Mouse (Mus musculus) liver, embryonic 14.5 days (tissue): ENCODE measurements around the gene Intu. TPM values are rescaled to one million over a fixed set of nuclear protein-coding genes. Genes with fewer than 3 reads are reported as not detected.
A peak's percentile ranks its signal among the peaks of the same experiment; 100 is the strongest.

ENCODE experiments used
- ATAC-seq: fragments of 200-750 bp; cut with Nextera tagmentation; 2 replicates; pipeline ENCODE4 v1.8.0; 2017; ENCODE audit warnings: moderate number of reproducible peaks, mild to moderate bottlenecking, moderate library complexity; ENCODE audit not compliant: insufficient read depth
- DNase-seq, 3 experiments: peaks; one replicate each; pipeline ENCODE4 v3.0.0-alpha.2; 2012 to 2013; ENCODE audit warnings: low read depth in 3 of 3, low spot score in 3 of 3
- H3K27ac ChIP-seq: fragments of 300-500 bp; sonication (generic); 2 replicates; pipeline ENCODE4 v1.5.1; 2014; ENCODE audit warnings: moderate library complexity, mild to moderate bottlenecking, control low read depth, inconsistent platforms
- H3K27me3 ChIP-seq: fragments of 300-500 bp; sonication (generic); 2 replicates; pipeline ENCODE4 v1.6.1; 2014; ENCODE audit warnings: mild to moderate bottlenecking, low read length, moderate library complexity; ENCODE audit not compliant: control insufficient read depth, insufficient read depth
- H3K36me3 ChIP-seq: fragments of 300-500 bp; sonication (generic); replicated peaks from 2 replicates; pipeline ENCODE4 v1.6.1; 2014; ENCODE audit warnings: low read depth; ENCODE audit not compliant: control insufficient read depth, insufficient read depth
- H3K4me1 ChIP-seq, 2 experiments: fragments of 200-500 bp in 1 of 2; fragments of 300-500 bp in 1 of 2; sonication (generic) in 1 of 2; replicated peaks; 2 replicates each; pipeline ENCODE4 v1.6.1; 2012 to 2014; ENCODE audit warnings: antibody characterized with exemption in 1 of 2, inconsistent platforms in 1 of 2, low read length in 1 of 2; ENCODE audit not compliant: control insufficient read depth in 2 of 2, insufficient read depth in 2 of 2
- H3K4me2 ChIP-seq: fragments of 300-500 bp; sonication (generic); 2 replicates; pipeline ENCODE4 v1.6.1; 2014; ENCODE audit warnings: low read depth, mild to moderate bottlenecking, control low read depth, moderate library complexity
- H3K4me3 ChIP-seq, 2 experiments: fragments of 200-500 bp in 1 of 2; fragments of 300-500 bp in 1 of 2; sonication (generic) in 1 of 2; 2 replicates each; pipeline ENCODE4 v1.5.1; 2012 to 2014; ENCODE audit warnings: low read depth in 2 of 2, low read length in 2 of 2, mild to moderate bottlenecking in 2 of 2, control low read depth in 1 of 2, inconsistent platforms in 1 of 2, moderate library complexity in 1 of 2; ENCODE audit not compliant: insufficient read depth in 1 of 2
- H3K9ac ChIP-seq: fragments of 300-500 bp; sonication (generic); replicated peaks from 2 replicates; pipeline ENCODE4 v1.6.1; 2014; ENCODE audit warnings: mild to moderate bottlenecking, control low read depth, moderate library complexity
- H3K9me3 ChIP-seq: fragments of 300-500 bp; sonication (generic); 2 replicates; pipeline ENCODE4 v1.6.1; 2016; ENCODE audit warnings: low read length, mixed read lengths; ENCODE audit not compliant: control insufficient read depth
- CTCF ChIP-seq: IDR thresholded peaks from 2 replicates; pipeline ENCODE4 v1.5.1; 2016; ENCODE audit warnings: antibody characterized with exemption, low read depth, control low read depth
- EP300 ChIP-seq: IDR thresholded peaks from 2 replicates; pipeline ENCODE4 v1.6.1; 2016; ENCODE audit warnings: antibody characterized with exemption, low read depth
- WGBS: fragments of 180-500 bp; shearing (Covaris S2); extraction: QIAGEN DNeasy Blood & Tissue Kit; methylation state at CpG from one replicate; pipeline ENCODE4 v1.1.7; 2014; ENCODE audit not compliant: insufficient replicate concordance; 5-methylcytosine and 5-hydroxymethylcytosine counted together
- polyA plus RNA-seq, 2 experiments: library from polyadenylated mRNA; depleted of rRNA in 1 of 2; stranded (reverse) in 1 of 2; unstranded in 1 of 2; fragments of >200 nt; fragmentation: Nextera tagmentation in 1 of 2; extraction: Ambion mirVana in 1 of 2; gene quantifications; 2 replicates each; pipeline versions ENCODE4 v1.2.1 to v1.2.3; 2012 to 2014

The Intu gene
- polyA plus RNA-seq, 2 experiments = 0.52 to 0.80 TPM

- no peak overlapping the region for H3K9ac ChIP-seq
- H3K4me2 ChIP-seq = no peak overlapping the region
- ATAC-seq = no peak
- no peaks in the 10 kb centered on the region for H3K27me3 ChIP-seq
- no peak for DNase-seq
- no peak overlapping the region for H3K27ac ChIP-seq
- H3K4me1 ChIP-seq = no peaks in the 10 kb centered on the region
- H3K4me3 ChIP-seq = no peak overlapping the region
- TF ChIP-seq EP300 = no peak
- no peak for TF ChIP-seq CTCF
- no peaks in the 10 kb centered on the region for H3K9me3 ChIP-seq
- 70% methylated on average over 12 of the region's 13 CpGs for WGBS
- H3K36me3 ChIP-seq = no peaks in the 10 kb centered on the region
Observed at GRCm38 (mm10) chr3:40512936-40513829, 17.9 kb upstream of the Intu start.

- 60% methylated on average over 3 of the region's 3 CpGs for WGBS
- Histone ChIP-seq H3K9ac (no peak overlapping the region), H3K27ac (no peak overlapping the region), H3K27me3 (no peaks in the 10 kb centered on the region), H3K4me3 (no peak overlapping the region), H3K36me3 (no peaks in the 10 kb centered on the region), H3K4me2 (no peak overlapping the region), H3K9me3 (no peaks in the 10 kb centered on the region), H3K4me1 (no peaks in the 10 kb centered on the region; a peak in 1 of 4 replicates)
- TF ChIP-seq CTCF = no peak
- TF ChIP-seq EP300 = no peak
- no peak for DNase-seq
- ATAC-seq = no peak
Observed at GRCm38 (mm10) chr3:40518240-40518639, 12.8 kb upstream of the Intu start.

- H3K27me3 ChIP-seq = no peaks in the 10 kb centered on the region
- TF ChIP-seq EP300 (no peak), CTCF (no peak)
- H3K4me3 ChIP-seq = no peak overlapping the region
- H3K4me2 ChIP-seq = no peak overlapping the region
- H3K27ac ChIP-seq = no peak overlapping the region
- H3K36me3 ChIP-seq = no peaks in the 10 kb centered on the region
- H3K9ac ChIP-seq = no peak overlapping the region
- DNase-seq (no peak), ATAC-seq (no peak)
- H3K9me3 ChIP-seq = no peaks in the 10 kb centered on the region
- H3K4me1 ChIP-seq = no peaks in the 10 kb centered on the region; a peak in 1 of 4 replicates
- WGBS = 42% methylated on average over 3 of the region's 3 CpGs
Observed at GRCm38 (mm10) chr3:40519555-40519954, 11.5 kb upstream of the Intu start.

GRCm38 (mm10) chr3:40520567-40520966 is 10.5 kb upstream of the Intu start:
- no peak overlapping the region for H3K4me2 ChIP-seq
- H3K27ac ChIP-seq = no peak overlapping the region
- H3K4me1 ChIP-seq = no peaks in the 10 kb centered on the region; a peak in 1 of 4 replicates
- WGBS = 69% methylated on average over 3 of the region's 3 CpGs
- H3K27me3 ChIP-seq = no peaks in the 10 kb centered on the region
- DNase-seq (no peak), ATAC-seq (no peak)
- no peaks in the 10 kb centered on the region for H3K9me3 ChIP-seq
- no peaks in the 10 kb centered on the region for H3K36me3 ChIP-seq
- no peak overlapping the region for H3K4me3 ChIP-seq
- H3K9ac ChIP-seq = no peak overlapping the region
- TF ChIP-seq CTCF = no peak

GRCm38 (mm10) chr3:40522446-40522845 is 8.6 kb upstream of the Intu start:
- Histone ChIP-seq H3K4me2 (peak overlapping the region; percentile 32; the same call in 1 of the 2 replicates), H3K9ac (no peak overlapping the region), H3K27me3 (no peaks in the 10 kb centered on the region), H3K27ac (no peak overlapping the region), H3K9me3 (no peaks in the 10 kb centered on the region), H3K4me1 (no peaks in the 10 kb centered on the region; a peak in 1 of 4 replicates), H3K4me3 (no peak overlapping the region), H3K36me3 (no peaks in the 10 kb centered on the region)
- DNase-seq = no peak
- WGBS = 21% methylated on average over 6 of the region's 6 CpGs
- ATAC-seq = no peak
- TF ChIP-seq EP300 = no peak
- no peak for TF ChIP-seq CTCF
